8 mouse cellular contexts compared by ENCODE assay signal in the genomic region with DNA sequence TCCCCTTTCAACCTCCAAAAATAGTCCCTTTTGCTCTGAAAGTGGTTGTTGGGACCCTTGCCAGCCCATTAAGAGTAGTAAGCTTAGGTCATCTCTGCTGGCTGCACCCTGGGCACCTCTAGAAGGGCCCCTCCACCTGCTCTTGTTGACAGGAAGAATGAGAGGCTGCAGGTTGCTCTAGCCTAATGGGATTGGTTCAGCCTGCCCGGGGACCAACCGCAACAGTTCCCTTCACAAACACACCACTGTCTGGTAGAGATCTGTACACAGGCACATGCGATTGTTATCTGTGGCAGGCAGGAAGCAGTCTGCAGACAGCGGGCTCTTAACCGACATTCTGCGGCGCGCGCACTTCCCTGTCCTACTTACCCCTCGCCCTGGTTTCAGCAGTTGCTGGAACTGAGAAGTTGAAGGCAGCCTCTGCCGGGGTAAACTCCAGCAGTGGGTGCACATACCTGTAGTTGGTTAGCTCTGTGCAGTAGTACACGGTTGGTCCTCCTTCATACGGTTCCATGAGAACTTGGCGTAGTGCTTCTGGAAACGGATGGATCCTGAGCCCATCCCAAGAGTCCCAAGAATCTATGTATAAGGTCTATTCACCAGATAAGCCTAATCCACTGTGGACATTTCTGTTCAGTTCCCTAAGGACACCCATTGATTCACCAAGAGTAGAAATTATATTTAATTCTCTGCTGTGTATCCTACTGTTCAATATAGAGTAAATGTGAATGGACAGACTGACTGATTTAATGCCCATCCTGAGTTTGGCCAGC. TPM values are rescaled to one million over a fixed set of nuclear protein-coding genes. Genes with fewer than 3 reads are reported as not detected.
DNase-seq lines count a peak whose midpoint lies in the region; ATAC-seq and TF ChIP-seq lines count a peak whose summit lies in the region.

No protein-coding gene starts in this region.

- WGBS in forebrain, embryonic 13.5 days: 93% methylated on average over 15 of the region's 15 CpGs
- WGBS in forebrain, embryonic 12.5 days: 90% methylated on average over 15 of the region's 15 CpGs
- WGBS in intestine, embryonic 15.5 days: 44% methylated on average over 15 of the region's 15 CpGs
- 24% methylated on average over 15 of the region's 15 CpGs for WGBS in lung, adult 2 months

- no peaks in the 10 kb centered on the region for H3K9me3 ChIP-seq in forebrain, embryonic 13.5 days (replicated peaks)
- no peaks in the 10 kb centered on the region for H3K9me3 ChIP-seq in forebrain, embryonic 12.5 days
- H3K9me3 ChIP-seq in intestine, embryonic 15.5 days: no peaks in the 10 kb centered on the region

- 0 out of 2 replicates have a peak, but pooled peaks have one; percentile 24 for ATAC-seq in forebrain, embryonic 13.5 days
- no peak for ATAC-seq in forebrain, embryonic 12.5 days (ENCODE audit: low FRiP score)
- ATAC-seq in intestine, embryonic 15.5 days: peak; percentile 70

- H3K4me3 ChIP-seq in forebrain, embryonic 13.5 days: no peak overlapping the region
- no peak overlapping the region for H3K4me3 ChIP-seq in forebrain, embryonic 12.5 days (replicated peaks)
- no peak overlapping the region for H3K4me3 ChIP-seq in embryonic fibroblast, embryonic 13.5 days (ENCODE audit: insufficient read depth, low read length)
- H3K4me3 ChIP-seq in intestine, embryonic 15.5 days (replicated peaks): no peak overlapping the region
- H3K4me3 ChIP-seq in lung, adult 2 months (replicated peaks; ENCODE audit: extremely low read depth, low read depth, low read length): no peak overlapping the region

- no peak for TF ChIP-seq CTCF in embryonic fibroblast, embryonic 13.5 days (IDR thresholded peaks at IDR 0.05; ENCODE audit: borderline replicate concordance, insufficient read depth, low read length)
- TF ChIP-seq CTCF in lung, adult 2 months (IDR thresholded peaks at IDR 0.05; ENCODE audit: insufficient read depth, low read length): no peak

- no peaks in the 10 kb centered on the region for H3K27me3 ChIP-seq in forebrain, embryonic 13.5 days
- H3K27me3 ChIP-seq in forebrain, embryonic 12.5 days: no peaks in the 10 kb centered on the region
- H3K27me3 ChIP-seq in intestine, embryonic 15.5 days (replicated peaks): no peaks in the 10 kb centered on the region

- no peak for TF ChIP-seq POLR2A in embryonic fibroblast, embryonic 13.5 days (IDR thresholded peaks at IDR 0.05; ENCODE audit: low read depth, low read length)
- no peak for TF ChIP-seq POLR2A in lung, adult 2 months (IDR thresholded peaks at IDR 0.05; ENCODE audit: borderline replicate concordance, extremely low read depth, low read depth, low read length)

- no peak overlapping the region for H3K27ac ChIP-seq in forebrain, embryonic 13.5 days
- no peak overlapping the region for H3K27ac ChIP-seq in forebrain, embryonic 12.5 days
- H3K27ac ChIP-seq in embryonic fibroblast, embryonic 13.5 days (ENCODE audit: insufficient read depth, low read length): 0 out of 2 replicates have a peak overlapping the region, but pooled peaks have one; percentile 79
- H3K27ac ChIP-seq in intestine, embryonic 15.5 days: peak overlapping the region; percentile 73

- peaks cover 56% of the 10 kb centered on the region for H3K4me1 ChIP-seq in forebrain, embryonic 13.5 days
- peaks cover 45% of the 10 kb centered on the region for H3K4me1 ChIP-seq in forebrain, embryonic 12.5 days
- H3K4me1 ChIP-seq in embryonic fibroblast, embryonic 13.5 days (ENCODE audit: control insufficient read depth, insufficient read depth, low read length): peaks cover 17% of the 10 kb centered on the region
- H3K4me1 ChIP-seq in intestine, embryonic 15.5 days (replicated peaks): peaks cover 34% of the 10 kb centered on the region
- H3K4me1 ChIP-seq in lung, adult 2 months (ENCODE audit: control insufficient read depth, insufficient read depth, low read length): peaks cover 50% of the 10 kb centered on the region

- no peaks in the 10 kb centered on the region for H3K36me3 ChIP-seq in forebrain, embryonic 13.5 days (ENCODE audit: poor library complexity, severe bottlenecking)
- H3K36me3 ChIP-seq in forebrain, embryonic 12.5 days (replicated peaks): no peaks in the 10 kb centered on the region
- no peaks in the 10 kb centered on the region for H3K36me3 ChIP-seq in intestine, embryonic 15.5 days

- H3K9ac ChIP-seq in forebrain, embryonic 13.5 days: no peak overlapping the region
- H3K9ac ChIP-seq in forebrain, embryonic 12.5 days: no peak overlapping the region
- no peak overlapping the region for H3K9ac ChIP-seq in intestine, embryonic 15.5 days

- H3K4me2 ChIP-seq in forebrain, embryonic 13.5 days: no peak overlapping the region
- H3K4me2 ChIP-seq in forebrain, embryonic 12.5 days: no peak overlapping the region
- H3K4me2 ChIP-seq in intestine, embryonic 15.5 days (replicated peaks): peak overlapping the region; percentile 36

- peak; percentile 94 for DNase-seq in CD4-positive, CD25-positive, alpha-beta regulatory T cell, adult 2 months (ENCODE audit: low read depth, low spot score)
- peak; percentile 47 for DNase-seq in lung, adult 2 months
- DNase-seq in spleen, postnatal 10 days (ENCODE audit: low spot score in 2 of 2): peak; percentile 34 to 77
- no peak for DNase-seq in ovary, postnatal 36 days (ENCODE audit: low spot score)

RNA-seq across cellular contexts. Expression of gene Ldhd, which starts 34.3 kb away (rescaled TPM):
- polyA plus RNA-seq in forebrain, embryonic 13.5 days (2015; fragmentation: Nextera tagmentation; extraction: Ambion mirVana): 0.23 and 0.31 TPM in 2 replicates
- 0.24 and 0.50 TPM in 2 replicates for polyA plus RNA-seq in forebrain, embryonic 12.5 days (2016; fragmentation: Nextera tagmentation; extraction: Ambion mirVana)
- polyA plus RNA-seq in embryonic fibroblast, embryonic 13.5 days (2011; ENCODE audit: insufficient read length, low read depth, missing spikeins): 0.46 and 0.53 TPM in 2 replicates
- polyA plus RNA-seq in intestine, embryonic 15.5 days (2015; fragmentation: Nextera tagmentation; extraction: Ambion mirVana): 1.6 and 1.8 TPM in 2 replicates
- 8.8 and 9.4 TPM in 2 replicates for polyA plus RNA-seq in lung, adult 2 months (2012; rRNA removed)

RNA-seq across cellular contexts. Expression of gene Zfp1, which starts 47.3 kb away (rescaled TPM):
- 27.3 and 28.8 TPM in 2 replicates for polyA plus RNA-seq in forebrain, embryonic 13.5 days (2015; fragmentation: Nextera tagmentation; extraction: Ambion mirVana)
- polyA plus RNA-seq in forebrain, embryonic 12.5 days (2016; fragmentation: Nextera tagmentation; extraction: Ambion mirVana): 22.8 and 28.4 TPM in 2 replicates
- polyA plus RNA-seq in embryonic fibroblast, embryonic 13.5 days (2011; ENCODE audit: insufficient read length, low read depth, missing spikeins): 7.2 and 11.7 TPM in 2 replicates
- polyA plus RNA-seq in intestine, embryonic 15.5 days (2015; fragmentation: Nextera tagmentation; extraction: Ambion mirVana): 14.9 and 15.7 TPM in 2 replicates
- 3.6 and 4.8 TPM in 2 replicates for polyA plus RNA-seq in lung, adult 2 months (2012; rRNA removed)

Comparison
In these comparisons a context has a peak if more than half of its experiments do, and no peak if none do; other contexts are left out.
1. H3K27ac ChIP-seq: peak in embryonic fibroblast, embryonic 13.5 days (single experiment) and intestine, embryonic 15.5 days (single experiment); none in forebrain, embryonic 13.5 days (single experiment) and forebrain, embryonic 12.5 days (single experiment).